8 mouse cellular contexts compared by ENCODE assay signal in the genomic region with DNA sequence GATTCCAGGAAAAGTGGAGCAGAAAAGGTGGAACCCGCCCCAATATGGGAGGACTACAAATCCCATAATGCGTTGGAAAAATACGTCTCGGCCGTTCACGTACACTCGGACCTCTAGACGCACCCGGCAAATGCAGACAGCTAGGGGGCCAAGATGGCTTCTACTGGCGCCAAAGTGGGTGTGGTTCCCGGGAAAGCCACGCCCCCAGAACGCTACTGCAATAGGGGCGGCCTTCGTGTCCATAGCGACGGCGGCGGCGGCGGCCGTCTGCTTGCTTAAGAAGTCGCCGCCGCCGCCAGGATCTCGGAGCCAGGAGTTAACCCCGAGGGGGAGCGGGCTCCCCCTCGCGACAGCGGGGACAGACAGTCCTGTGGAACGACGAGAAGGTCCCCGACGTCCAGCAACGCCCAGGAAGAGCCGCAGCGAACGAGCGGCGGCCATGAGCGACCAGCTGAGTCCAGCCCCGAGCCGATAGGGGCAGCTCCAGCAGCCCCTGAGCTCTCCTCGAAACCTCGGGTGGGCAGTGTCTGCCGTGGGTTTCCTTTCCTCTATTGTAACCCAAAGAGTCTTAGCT. TPM values are rescaled to one million over a fixed set of nuclear protein-coding genes. Genes with fewer than 3 reads are reported as not detected.
DNase-seq lines count a peak whose midpoint lies in the region; ATAC-seq and TF ChIP-seq lines count a peak whose summit lies in the region.

A gene (plus strand): TSS at position 229 of the 574 bp plus-strand sequence.

- peak within 1 kb of the TSS; percentile 82 for H3K9ac ChIP-seq in heart, embryonic 12.5 days
- H3K9ac ChIP-seq in kidney, postnatal 0 days (ENCODE audit: low read depth, low read length), result peak within 1 kb of the TSS; percentile 64
- peak within 1 kb of the TSS; percentile 71 for H3K9ac ChIP-seq in liver, embryonic 11.5 days (ENCODE audit: low read depth, low read length)
- peak within 1 kb of the TSS; percentile 26; the same call in 1 of the 2 replicates for H3K9ac ChIP-seq in stomach, embryonic 14.5 days (replicated peaks; ENCODE audit: low read depth, low read length)

- TF ChIP-seq CTCF in C2C12 (IDR thresholded peaks at IDR 0.05; ENCODE audit: control insufficient read depth, insufficient read depth, insufficient read length), result peak; percentile 22
- TF ChIP-seq CTCF in brain, embryonic 14.5 days (IDR thresholded peaks at IDR 0.05; ENCODE audit: borderline replicate concordance, extremely low read depth, insufficient read depth, insufficient read length), result peak; percentile 51; the same call in 1 of the 2 replicates
- peak; percentile 67 for TF ChIP-seq CTCF in kidney, postnatal 0 days (IDR thresholded peaks at IDR 0.05; ENCODE audit: low read depth)

- no peaks in the 10 kb centered on the region for H3K36me3 ChIP-seq in C2C12 (ENCODE audit: control insufficient read depth, insufficient read depth)
- peaks cover 4% of the 10 kb centered on the region for H3K36me3 ChIP-seq in erythroblast, embryonic 14.5 days (ENCODE audit: control insufficient read depth)
- 0 out of 2 replicates have a peak, but pooled peaks cover 2% of the 10 kb centered on the region for H3K36me3 ChIP-seq in heart, embryonic 12.5 days
- H3K36me3 ChIP-seq in kidney, postnatal 0 days (ENCODE audit: insufficient read depth, low read length), result no peaks in the 10 kb centered on the region
- H3K36me3 ChIP-seq in liver, embryonic 11.5 days (ENCODE audit: control insufficient read depth, insufficient read depth, low read length), result no peaks in the 10 kb centered on the region
- H3K36me3 ChIP-seq in stomach, embryonic 14.5 days (ENCODE audit: control insufficient read depth, insufficient read depth, low read length), result no peaks in the 10 kb centered on the region

- peak; percentile 69; the same call in 1 of the 2 replicates for TF ChIP-seq POLR2A in brain, embryonic 14.5 days (IDR thresholded peaks at IDR 0.05; ENCODE audit: borderline replicate concordance, extremely low read depth, insufficient read depth, insufficient read length, poor library complexity, severe bottlenecking)

- peaks cover 14% of the 10 kb centered on the region for H3K4me1 ChIP-seq in erythroblast, embryonic 14.5 days (ENCODE audit: control insufficient read depth)
- H3K4me1 ChIP-seq in heart, embryonic 12.5 days (replicated peaks), result peaks cover 5% of the 10 kb centered on the region; the same call in 1 of the 2 replicates
- H3K4me1 ChIP-seq in kidney, postnatal 0 days (replicated peaks; ENCODE audit: insufficient read depth, low read length), result no peaks in the 10 kb centered on the region
- H3K4me1 ChIP-seq in liver, embryonic 11.5 days (replicated peaks; ENCODE audit: control insufficient read depth, insufficient read depth, low read length), result peaks cover 7% of the 10 kb centered on the region
- H3K4me1 ChIP-seq in stomach, embryonic 14.5 days (ENCODE audit: control insufficient read depth, insufficient read depth, low read length), result no peaks in the 10 kb centered on the region

- H3ac ChIP-seq in C2C12 (ENCODE audit: control insufficient read depth, insufficient read length, low read depth), result peak within 1 kb of the TSS; percentile 27

- peak within 1 kb of the TSS; percentile 84 for H3K27ac ChIP-seq in heart, embryonic 12.5 days (ENCODE audit: poor library complexity, severe bottlenecking)
- peak within 1 kb of the TSS; percentile 63 for H3K27ac ChIP-seq in kidney, postnatal 0 days
- H3K27ac ChIP-seq in liver, embryonic 11.5 days (ENCODE audit: low read depth, low read length), result peak within 1 kb of the TSS; percentile 54
- peak within 1 kb of the TSS; percentile 12 for H3K27ac ChIP-seq in stomach, embryonic 14.5 days (ENCODE audit: low read length)

- peak within 1 kb of the TSS; percentile 76 for H3K4me2 ChIP-seq in heart, embryonic 12.5 days
- peak within 1 kb of the TSS; percentile 67 for H3K4me2 ChIP-seq in kidney, postnatal 0 days (ENCODE audit: low read length)
- H3K4me2 ChIP-seq in liver, embryonic 11.5 days, result peak within 1 kb of the TSS; percentile 75
- H3K4me2 ChIP-seq in stomach, embryonic 14.5 days (replicated peaks; ENCODE audit: low read depth, low read length), result peak within 1 kb of the TSS; percentile 44

- H3K79me2 ChIP-seq in C2C12 (ENCODE audit: control insufficient read depth, insufficient read depth), result no peaks in the 10 kb centered on the region

- peaks cover 3% of the 10 kb centered on the region for H3K9me3 ChIP-seq in erythroblast, embryonic 14.5 days (ENCODE audit: control insufficient read depth, low read length)
- no peaks in the 10 kb centered on the region for H3K9me3 ChIP-seq in heart, embryonic 12.5 days (replicated peaks)
- no peaks in the 10 kb centered on the region for H3K9me3 ChIP-seq in kidney, postnatal 0 days (replicated peaks; ENCODE audit: low read length)
- H3K9me3 ChIP-seq in liver, embryonic 11.5 days (ENCODE audit: control insufficient read depth, low read length), result no peaks in the 10 kb centered on the region
- no peaks in the 10 kb centered on the region for H3K9me3 ChIP-seq in stomach, embryonic 14.5 days (ENCODE audit: control insufficient read depth, low read depth, low read length)

- DNase-seq in brain, embryonic 14.5 days (ENCODE audit: low read depth), result peak; percentile 100
- DNase-seq in kidney, postnatal 0 days (ENCODE audit: low spot score), result peak; percentile 100
- peak; percentile 96 for DNase-seq in liver, embryonic 11.5 days (ENCODE audit: low spot score)
- peak; percentile 96 for DNase-seq in naive thymus-derived CD4-positive, alpha-beta T cell, adult 2 months (ENCODE audit: low read depth)

- H3K4me3 ChIP-seq in C2C12 (ENCODE audit: insufficient read depth, poor library complexity, severe bottlenecking), result peak within 1 kb of the TSS; percentile 25
- peak within 1 kb of the TSS; percentile 66 for H3K4me3 ChIP-seq in erythroblast, embryonic 14.5 days (replicated peaks)
- peak within 1 kb of the TSS; percentile 70 for H3K4me3 ChIP-seq in heart, embryonic 12.5 days
- H3K4me3 ChIP-seq in kidney, postnatal 0 days (replicated peaks; ENCODE audit: low read depth, low read length), result peak within 1 kb of the TSS; percentile 59
- peak within 1 kb of the TSS; percentile 64 for H3K4me3 ChIP-seq in liver, embryonic 11.5 days (ENCODE audit: low read depth, low read length)
- H3K4me3 ChIP-seq in stomach, embryonic 14.5 days (ENCODE audit: low read depth, low read length), result peak within 1 kb of the TSS; percentile 38

- H3K79me3 ChIP-seq in C2C12 (ENCODE audit: low read depth), result no peaks in the 10 kb centered on the region

- peak; percentile 99 for ATAC-seq in heart, embryonic 12.5 days (ENCODE audit: insufficient number of reproducible peaks, low FRiP score)
- peak; percentile 97 for ATAC-seq in kidney, postnatal 0 days (replicated peaks; ENCODE audit: low FRiP score, low read depth)
- peak; percentile 98 for ATAC-seq in liver, embryonic 11.5 days (replicated peaks; ENCODE audit: low FRiP score)
- peak; percentile 96 for ATAC-seq in stomach, embryonic 14.5 days (ENCODE audit: insufficient number of reproducible peaks, insufficient read depth, low FRiP score, low read depth)

- WGBS in heart, embryonic 12.5 days, result under 1% methylated on average over 48 of the region's 48 CpGs
- 1% methylated on average over 48 of the region's 48 CpGs for WGBS in kidney, postnatal 0 days
- under 1% methylated on average over 48 of the region's 48 CpGs for WGBS in liver, embryonic 11.5 days
- 0% methylated on average over 48 of the region's 48 CpGs for WGBS in stomach, embryonic 14.5 days

- H3K27me3 ChIP-seq in C2C12 (ENCODE audit: control insufficient read depth, insufficient read depth, insufficient read length), result no peaks in the 10 kb centered on the region
- H3K27me3 ChIP-seq in erythroblast, embryonic 14.5 days (ENCODE audit: control insufficient read depth), result peaks cover 4% of the 10 kb centered on the region; the same call in 1 of the 2 replicates
- H3K27me3 ChIP-seq in heart, embryonic 12.5 days (replicated peaks), result no peaks in the 10 kb centered on the region
- H3K27me3 ChIP-seq in kidney, postnatal 0 days (ENCODE audit: insufficient read depth, low read length), result no peaks in the 10 kb centered on the region
- H3K27me3 ChIP-seq in liver, embryonic 11.5 days (replicated peaks; ENCODE audit: control insufficient read depth, insufficient read depth, low read length), result no peaks in the 10 kb centered on the region
- no peaks in the 10 kb centered on the region for H3K27me3 ChIP-seq in stomach, embryonic 14.5 days (ENCODE audit: control insufficient read depth, insufficient read depth, low read length)

TF ChIP-seq in C2C12, 6 proteins besides CTCF, POLR2A, EP300 and RAD21:
- TF ChIP-seq USF1 (IDR thresholded peaks at IDR 0.05; ENCODE audit: low read depth) (no peak), MYOD1 (IDR thresholded peaks at IDR 0.05; ENCODE audit: control insufficient read depth, insufficient read length, low read depth) (no peak), MAX (IDR thresholded peaks at IDR 0.05) (peak; percentile 20), CEBPB (IDR thresholded peaks at IDR 0.05; ENCODE audit: low read depth) (no peak), FOSL1 (IDR thresholded peaks at IDR 0.05; ENCODE audit: insufficient read depth, low read length, poor library complexity, severe bottlenecking) (no peak), MYOG (IDR thresholded peaks at IDR 0.05; ENCODE audit: control insufficient read depth, extremely low read depth, insufficient read length) (no peak)

RNA-seq across cellular contexts. Expression of the gene that starts here (rescaled TPM):
- not detected for polyA plus RNA-seq in C2C12 (2012; fragmentation: generic; extraction: Trizol)
- 0.79 and 1.2 TPM in 2 replicates for polyA plus RNA-seq in brain, embryonic 14.5 days (2012; rRNA removed)
- polyA plus RNA-seq in erythroblast, embryonic 14.5 days (2012), result 0.06 and 0.42 TPM in 2 replicates
- polyA plus RNA-seq in heart, embryonic 12.5 days (2016; fragmentation: Nextera tagmentation; extraction: Ambion mirVana), result 0.26 and 0.37 TPM in 2 replicates
- polyA plus RNA-seq in kidney, postnatal 0 days (2015; fragmentation: Nextera tagmentation; extraction: Ambion mirVana), result 1.0 and 1.1 TPM in 2 replicates
- 0.52 and 1.6 TPM in 2 replicates for polyA plus RNA-seq in liver, embryonic 11.5 days (2014; fragmentation: Nextera tagmentation; extraction: Ambion mirVana)
- 1.0 and 1.8 TPM in 2 replicates for polyA plus RNA-seq in stomach, embryonic 14.5 days (2014; fragmentation: Nextera tagmentation; extraction: Ambion mirVana)

Comparison
In these comparisons a context has a peak if more than half of its experiments do, and no peak if none do; other contexts are left out.
1. Peak in every context shown above with its lines: DNase-seq, ATAC-seq, H3K4me3 ChIP-seq and H3K27ac ChIP-seq.
2. Peak in ATAC-seq, H3K4me3 ChIP-seq, H3K27ac ChIP-seq, H3K9ac ChIP-seq and H3K4me2 ChIP-seq in heart, embryonic 12.5 days; RNA of the gene not detected or under 1 TPM.
3. H3K27ac ChIP-seq: peak in every context shown above with its lines; median percentile 84 in heart, embryonic 12.5 days; 63 in kidney, postnatal 0 days; 54 in liver, embryonic 11.5 days; 12 in stomach, embryonic 14.5 days.
4. H3K9ac ChIP-seq: peak in every context shown above with its lines; median percentile 82 in heart, embryonic 12.5 days; 71 in liver, embryonic 11.5 days; 64 in kidney, postnatal 0 days; 26 in stomach, embryonic 14.5 days.